Mouse (Mus musculus) stomach, embryonic 16.5 days (tissue): ENCODE data around the gene C1ql2. TPM values are rescaled to one million over a fixed set of nuclear protein-coding genes. Genes with fewer than 3 reads are reported as not detected.

Source experiments
- ATAC-seq: fragments of 200-750 bp; cut with Nextera tagmentation; 2 replicates; pipeline ENCODE4 v1.8.0; 2017; ENCODE audit warnings: moderate number of reproducible peaks, moderate TSS enrichment; ENCODE audit not compliant: insufficient read depth, low FRiP score
- H3K27ac ChIP-seq: fragments of 300-500 bp; sonication (generic); 2 replicates; pipeline ENCODE4 v1.5.1; 2014; ENCODE audit warnings: low read length
- H3K27me3 ChIP-seq: fragments of 300-500 bp; sonication (generic); 2 replicates; pipeline ENCODE4 v1.6.1; 2014; ENCODE audit warnings: low read length, control low read depth, mixed read lengths; ENCODE audit not compliant: control insufficient read depth, insufficient read depth
- H3K36me3 ChIP-seq: fragments of 300-500 bp; sonication (generic); 2 replicates; pipeline ENCODE4 v1.6.1; 2014; ENCODE audit warnings: low read length; ENCODE audit not compliant: control insufficient read depth, insufficient read depth
- H3K4me1 ChIP-seq: fragments of 300-500 bp; sonication (generic); 2 replicates; pipeline ENCODE4 v1.6.1; 2014; ENCODE audit warnings: low read length, control low read depth, mixed read lengths; ENCODE audit not compliant: control insufficient read depth, insufficient read depth
- H3K4me2 ChIP-seq: fragments of 300-500 bp; sonication (generic); 2 replicates; pipeline ENCODE4 v1.6.1; 2014; ENCODE audit warnings: low read depth, low read length, mixed read lengths
- H3K4me3 ChIP-seq: fragments of 300-500 bp; sonication (generic); replicated peaks from 2 replicates; pipeline ENCODE4 v1.5.1; 2014; ENCODE audit warnings: mild to moderate bottlenecking, low read length
- H3K9ac ChIP-seq: fragments of 300-500 bp; sonication (generic); 2 replicates; pipeline ENCODE4 v1.6.1; 2014; ENCODE audit warnings: low read length
- H3K9me3 ChIP-seq: fragments of 300-500 bp; sonication (generic); replicated peaks from 2 replicates; pipeline ENCODE4 v1.6.1; 2016; ENCODE audit warnings: low read length, control low read depth; ENCODE audit not compliant: control insufficient read depth
- WGBS: fragments of 180-500 bp; shearing (Covaris S2); extraction: QIAGEN DNeasy Blood & Tissue Kit; methylation state at CpG from one replicate; pipeline ENCODE4 v1.1.7; 2014; 5-methylcytosine and 5-hydroxymethylcytosine counted together
- polyA plus RNA-seq: library from polyadenylated mRNA; unstranded; fragments of >200 nt; fragmentation: Nextera tagmentation; extraction: Ambion mirVana; gene quantifications from 2 replicates; pipeline ENCODE4 v1.2.1, GENCODE M21; 2015

C1ql2 gene
- polyA plus RNA-seq, 1 experiment from 2014 or later = not detected

DNA sequence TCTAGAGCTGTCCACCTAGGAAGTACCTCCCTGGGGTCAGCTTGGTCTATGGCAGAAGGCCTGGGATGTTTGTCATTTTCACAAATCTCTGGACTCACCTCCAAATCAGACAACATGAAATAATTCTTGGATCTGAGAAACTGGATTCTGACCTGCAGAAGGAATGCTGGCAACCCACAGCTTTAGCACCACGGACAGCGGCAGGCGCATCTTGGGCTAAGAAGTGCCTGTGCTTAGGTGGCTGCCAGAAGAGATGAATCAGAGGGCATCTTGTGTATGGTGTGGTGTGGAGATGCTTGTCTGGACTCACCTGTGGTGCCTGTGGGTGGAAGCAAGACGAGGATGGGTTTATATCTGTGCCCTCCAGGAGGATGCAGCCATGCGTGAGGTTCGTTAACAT is 8.5 kb upstream of the C1ql2 start:
- ATAC-seq = no peak
- no peaks in the 10 kb centered on the region for H3K36me3 ChIP-seq
- H3K4me3 ChIP-seq = no peak overlapping the region
- H3K27ac ChIP-seq = no peak overlapping the region
- no peak overlapping the region for H3K9ac ChIP-seq
- 41% methylated on average over 6 of the region's 6 CpGs for WGBS
- H3K4me1 ChIP-seq = no peaks in the 10 kb centered on the region
- H3K27me3 ChIP-seq = no peaks in the 10 kb centered on the region
- H3K4me2 ChIP-seq = no peak overlapping the region
- no peaks in the 10 kb centered on the region for H3K9me3 ChIP-seq

- Histone ChIP-seq H3K9me3 (no peaks in the 10 kb centered on the region), H3K27me3 (peaks cover 57% of the 10 kb centered on the region), H3K9ac (no peak overlapping the region), H3K36me3 (no peaks in the 10 kb centered on the region), H3K27ac (no peak overlapping the region), H3K4me2 (no peak overlapping the region), H3K4me3 (no peak overlapping the region), H3K4me1 (peaks cover 22% of the 10 kb centered on the region; the same call in 1 of the 2 replicates)
- ATAC-seq = no peak
- 27% methylated on average over 7 of the region's 7 CpGs for WGBS
Measured at GRCm38 (mm10) chr1:120337970-120338369, 2.4 kb upstream of the C1ql2 start.

GRCm38 (mm10) chr1:120341172-120341675 is 842 bp downstream of the C1ql2 start:
- Histone ChIP-seq H3K36me3 (no peaks in the 10 kb centered on the region), H3K9ac (no peak overlapping the region), H3K4me1 (peaks cover 22% of the 10 kb centered on the region; the same call in 1 of the 2 replicates), H3K9me3 (no peaks in the 10 kb centered on the region), H3K27me3 (peaks cover 65% of the 10 kb centered on the region), H3K27ac (no peak overlapping the region), H3K4me3 (peak overlapping the region; percentile 31), H3K4me2 (peak overlapping the region; percentile 55)
- ATAC-seq = no peak
- WGBS = 1% methylated on average over 41 of the region's 41 CpGs

GRCm38 (mm10) chr1:120341811-120342370 is 1.5 kb downstream of the C1ql2 start:
- Histone ChIP-seq H3K36me3 (no peaks in the 10 kb centered on the region), H3K27me3 (peaks cover 65% of the 10 kb centered on the region)
- peak; percentile 38; the same call in 1 of the 2 replicates for ATAC-seq

DNA sequence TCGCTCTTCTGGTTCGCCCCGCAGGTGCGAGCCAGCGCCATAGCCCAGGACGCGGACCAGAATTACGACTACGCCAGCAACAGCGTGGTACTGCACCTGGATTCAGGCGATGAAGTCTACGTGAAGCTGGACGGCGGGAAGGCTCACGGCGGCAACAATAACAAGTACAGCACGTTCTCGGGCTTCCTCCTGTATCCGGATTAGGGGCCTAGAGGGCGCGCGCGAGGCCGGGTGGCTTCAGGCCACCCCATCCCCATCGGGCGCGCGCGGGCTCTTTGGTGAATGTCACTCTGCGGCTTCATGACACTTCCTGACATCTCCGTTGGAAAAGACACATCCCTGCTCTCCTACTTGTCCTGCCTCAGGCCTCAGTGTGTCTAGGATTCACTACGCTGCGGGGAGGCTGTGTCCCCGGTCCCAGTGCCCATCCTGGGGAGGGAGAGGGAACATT is 2.0 kb downstream of the C1ql2 start:
- Histone ChIP-seq H3K27ac (no peak overlapping the region), H3K9me3 (no peaks in the 10 kb centered on the region), H3K9ac (no peak overlapping the region), H3K27me3 (peaks cover 62% of the 10 kb centered on the region), H3K4me2 (peak overlapping the region; percentile 55), H3K4me3 (peak overlapping the region; percentile 33), H3K36me3 (no peaks in the 10 kb centered on the region), H3K4me1 (peaks cover 22% of the 10 kb centered on the region; the same call in 1 of the 2 replicates)
- under 1% methylated on average over 34 of the region's 34 CpGs for WGBS
- ATAC-seq = peak; percentile 8; the same call in 1 of the 2 replicates

More at GRCm38 (mm10) chr1:120341811-120342370, 1.5 kb downstream of the C1ql2 start:
- 3% methylated on average over 17 of the region's 17 CpGs for WGBS
- Histone ChIP-seq H3K9ac (no peak overlapping the region), H3K9me3 (no peaks in the 10 kb centered on the region), H3K4me2 (peak overlapping the region; percentile 55), H3K4me3 (peak overlapping the region; percentile 33), H3K4me1 (peaks cover 22% of the 10 kb centered on the region; the same call in 1 of the 2 replicates), H3K27ac (no peak overlapping the region)

DNA sequence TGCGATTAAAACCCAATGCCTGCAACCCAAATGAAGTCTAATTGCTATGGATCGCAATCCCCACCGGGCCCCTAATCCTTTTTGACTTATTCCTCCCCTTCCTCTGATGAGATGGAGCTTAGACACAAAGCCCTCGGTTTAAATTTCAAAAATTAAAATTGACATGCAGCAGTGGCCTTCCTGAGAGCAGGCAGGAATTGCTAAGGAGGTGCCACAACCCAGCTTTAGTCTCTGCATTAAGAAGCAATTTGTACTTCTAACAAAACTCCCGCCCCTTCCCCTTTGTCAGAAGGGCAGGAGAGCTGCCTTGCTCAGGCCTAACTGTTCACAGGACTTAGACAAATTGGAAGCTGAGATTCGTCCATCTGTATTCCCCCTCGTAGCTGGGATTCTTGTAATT is 4.6 kb downstream of the C1ql2 start:
- no peak overlapping the region for H3K4me2 ChIP-seq
- no peak overlapping the region for H3K27ac ChIP-seq
- WGBS = 31% methylated on average over 7 of the region's 7 CpGs
- H3K4me1 ChIP-seq = peaks cover 22% of the 10 kb centered on the region; the same call in 1 of the 2 replicates
- no peaks in the 10 kb centered on the region for H3K9me3 ChIP-seq
- peaks cover 38% of the 10 kb centered on the region for H3K27me3 ChIP-seq
- H3K9ac ChIP-seq = no peak overlapping the region
- no peak for ATAC-seq
- no peak overlapping the region for H3K4me3 ChIP-seq
- H3K36me3 ChIP-seq = no peaks in the 10 kb centered on the region

- no peak for ATAC-seq
- 38% methylated on average over 2 of the region's 2 CpGs for WGBS
Measured at GRCm38 (mm10) chr1:120354387-120354786, 14.0 kb downstream of the C1ql2 start.

GRCm38 (mm10) chr1:120357371-120358274 is 17.2 kb downstream of the C1ql2 start:
- no peaks in the 10 kb centered on the region for H3K27me3 ChIP-seq
- peak overlapping the region; percentile 30 for H3K4me2 ChIP-seq
- H3K9me3 ChIP-seq = peaks cover 4% of the 10 kb centered on the region; the same call in 1 of the 2 replicates
- ATAC-seq = peak; percentile 95
- no peaks in the 10 kb centered on the region for H3K36me3 ChIP-seq
- H3K27ac ChIP-seq = peak overlapping the region; percentile 25; the same call in 1 of the 2 replicates
- WGBS = 12% methylated on average over 16 of the region's 16 CpGs
- no peak overlapping the region for H3K4me3 ChIP-seq
- no peak overlapping the region for H3K9ac ChIP-seq
- no peaks in the 10 kb centered on the region for H3K4me1 ChIP-seq

More at GRCm38 (mm10) chr1:120354387-120354786, 14.0 kb downstream of the C1ql2 start:
- Histone ChIP-seq H3K36me3 (no peaks in the 10 kb centered on the region), H3K4me3 (no peak overlapping the region), H3K27me3 (no peaks in the 10 kb centered on the region), H3K4me2 (no peak overlapping the region), H3K9ac (no peak overlapping the region), H3K27ac (no peak overlapping the region), H3K4me1 (no peaks in the 10 kb centered on the region), H3K9me3 (peaks cover 4% of the 10 kb centered on the region; the same call in 1 of the 2 replicates)

- no peak for ATAC-seq
- WGBS = 81% methylated on average over 1 of the region's 1 CpGs
- no peaks in the 10 kb centered on the region for H3K4me1 ChIP-seq
- H3K4me2 ChIP-seq = no peak overlapping the region
- no peak overlapping the region for H3K4me3 ChIP-seq
- H3K9me3 ChIP-seq = no peaks in the 10 kb centered on the region
- H3K36me3 ChIP-seq = no peaks in the 10 kb centered on the region
- no peak overlapping the region for H3K27ac ChIP-seq
- H3K9ac ChIP-seq = no peak overlapping the region
- no peaks in the 10 kb centered on the region for H3K27me3 ChIP-seq
Measured at GRCm38 (mm10) chr1:120363638-120364037, 23.3 kb downstream of the C1ql2 start.
